Mouse (Mus musculus) embryonic fibroblast, embryonic 13.5 days (primary cell): ENCODE results near the gene Gm14305. TPM values are rescaled to one million over a fixed set of nuclear protein-coding genes. Genes with fewer than 3 reads are reported as not detected.
A peak's percentile ranks its signal among the peaks of the same experiment; 100 is the strongest.
"Not testable (repeated sequence)": the region's sequence is repeated elsewhere in the genome, so short reads cannot be mapped to it uniquely, and the experiment has no call there.

Experiments used
- H3K27ac ChIP-seq: 2 replicates; pipeline ENCODE4 v1.5.1; 2012; ENCODE audit warnings: low read length, control low read depth, inconsistent platforms; ENCODE audit not compliant: insufficient read depth
- H3K4me1 ChIP-seq: 2 replicates; pipeline ENCODE4 v1.6.1; 2011; ENCODE audit warnings: low read length; ENCODE audit not compliant: control insufficient read depth, insufficient read depth
- H3K4me3 ChIP-seq: 2 replicates; pipeline ENCODE4 v1.5.1; 2011; ENCODE audit warnings: mild to moderate bottlenecking, control low read depth, low read length; ENCODE audit not compliant: insufficient read depth
- polyA plus RNA-seq: library from polyadenylated mRNA; stranded (reverse); fragments of >200 nt; gene quantifications from 2 replicates; pipeline ENCODE4 v1.2.4, GENCODE M21; 2011; ENCODE audit warnings: low read depth; ENCODE audit not compliant: missing spikeins, insufficient read length

The Gm14305 gene
- polyA plus RNA-seq: 7.1 and 11.2 TPM in 2 replicates

- not testable (repeated sequence) for H3K27ac ChIP-seq
These were observed at the start of gene Gm14305 for GRCm38 (mm10) chr2:176708051-176708450. TSS of gene Gm14305 (plus strand) at chr2:176708328.

GRCm38 (mm10) chr2:176670222-176670621, 37.9 kb upstream of the Gm14305 start, which contains the start of gene Zfp973:
TSS of gene Zfp973 (plus strand) at chr2:176670522.
- not testable (repeated sequence) for H3K27ac ChIP-seq, H3K4me1 ChIP-seq, H3K4me3 ChIP-seq

More at GRCm38 (mm10) chr2:176708051-176708450, at the start of gene Gm14305:
- not testable (repeated sequence) for H3K4me1 ChIP-seq
- peak within 1 kb of the TSS; percentile 46 for H3K4me3 ChIP-seq

Other genes starting within 250 kb of the Gm14305 start
- not detected in 2 replicates for gene Gm14434, start 221.5 kb upstream of the Gm14305 start, polyA plus RNA-seq
- gene Zfp967, start 187.3 kb upstream of the Gm14305 start, polyA plus RNA-seq: not detected in 2 replicates
- gene Gm14308, start 72.0 kb upstream of the Gm14305 start, polyA plus RNA-seq: 2.5 TPM in 1 of 2 replicates, not detected in the other
- gene Zfp973, start 37.8 kb upstream of the Gm14305 start, polyA plus RNA-seq: 15.6 and 19.2 TPM in 2 replicates
- 13.1 and 14.1 TPM in 2 replicates for gene Gm14295, start 90.3 kb downstream of the Gm14305 start, polyA plus RNA-seq
- not detected in 2 replicates for gene Gm14408, start 122.8 kb downstream of the Gm14305 start, polyA plus RNA-seq
- gene Gm14296, start 219.5 kb downstream of the Gm14305 start, polyA plus RNA-seq: 12.8 and 12.9 TPM in 2 replicates